Comparison of ENCODE assay signal across 8 mouse cellular contexts in the genomic region with DNA sequence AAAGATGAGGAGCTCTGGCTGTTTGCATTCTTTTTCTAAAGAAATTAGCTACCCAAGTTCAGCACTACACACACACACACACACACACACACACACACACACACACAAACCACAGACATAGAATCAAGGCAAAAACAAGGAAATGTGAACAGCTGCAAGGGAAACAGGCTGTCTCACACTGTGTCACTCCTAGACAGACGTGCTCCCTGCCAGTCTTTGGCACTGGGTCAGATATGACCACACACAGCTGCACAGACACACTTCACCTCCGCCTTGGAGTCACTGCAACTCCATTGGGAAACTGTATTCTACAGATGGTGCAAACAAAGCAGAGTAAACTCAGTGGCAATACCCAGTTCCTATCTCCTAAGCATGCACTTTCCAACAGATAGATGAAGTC. TPM values are rescaled to one million over a fixed set of nuclear protein-coding genes. Genes with fewer than 3 reads are reported as not detected.
DNase-seq lines count a peak whose midpoint lies in the region; ATAC-seq and TF ChIP-seq lines count a peak whose summit lies in the region.
"Had no signal": no experiment of that assay in that cellular context is flagged by ENCODE, and none has a peak within 500 bp of the region (broad histone marks: within the 10 kb centered on the region; RNA-seq: fewer than 3 reads in every experiment).

No protein-coding gene starts in this region.

- no peak for ATAC-seq in intestine, embryonic 15.5 days

- no peak overlapping the region for H3K4me3 ChIP-seq in lung, adult 2 months (replicated peaks; ENCODE audit: extremely low read depth, low read depth, low read length)
- no peak overlapping the region for H3K4me3 ChIP-seq in intestine, embryonic 15.5 days (replicated peaks)
- H3K4me3 ChIP-seq: neural tube, embryonic 13.5 days had no signal

- H3K9me3 ChIP-seq in intestine, embryonic 15.5 days = no peaks in the 10 kb centered on the region
- H3K9me3 ChIP-seq: neural tube, embryonic 13.5 days had no signal

- DNase-seq in lung, adult 18-20 months = peak; percentile 26 to 48
- DNase-seq in lung, adult 2 months = no peak
- DNase-seq in adrenal gland, postnatal 14 days = peak; percentile 41
- peak; percentile 42 to 50 for DNase-seq in heart, adult 9 months (ENCODE audit: low spot score in 2 of 2)
- DNase-seq in naive thymus-derived CD4-positive, alpha-beta T cell, adult 2 months (ENCODE audit: low read depth) = peak; percentile 51
- no peak for DNase-seq in c-Kit-positive CD71-positive TER-119-positive erythroid progenitor cells, embryonic 14.5 days (ENCODE audit: low spot score)

- H3K36me3 ChIP-seq in intestine, embryonic 15.5 days = no peaks in the 10 kb centered on the region

- 26% methylated on average over 2 of the region's 2 CpGs for WGBS in lung, adult 2 months
- WGBS in intestine, embryonic 15.5 days = 63% methylated on average over 2 of the region's 2 CpGs

- no peak for TF ChIP-seq POLR2A in lung, adult 2 months (IDR thresholded peaks at IDR 0.05; ENCODE audit: borderline replicate concordance, extremely low read depth, low read depth, low read length)

- peaks cover 4% of the 10 kb centered on the region; the same call in 1 of the 2 replicates for H3K4me1 ChIP-seq in lung, adult 2 months (ENCODE audit: control insufficient read depth, insufficient read depth, low read length)
- H3K4me1 ChIP-seq in intestine, embryonic 15.5 days (replicated peaks) = no peaks in the 10 kb centered on the region
- H3K4me1 ChIP-seq: neural tube, embryonic 13.5 days had no signal

- no peaks in the 10 kb centered on the region for H3K27me3 ChIP-seq in intestine, embryonic 15.5 days (replicated peaks)
- H3K27me3 ChIP-seq: neural tube, embryonic 13.5 days had no signal

- no peak overlapping the region for H3K9ac ChIP-seq in intestine, embryonic 15.5 days
- H3K9ac ChIP-seq: neural tube, embryonic 13.5 days had no signal

- TF ChIP-seq CTCF in lung, adult 2 months (IDR thresholded peaks at IDR 0.05; ENCODE audit: insufficient read depth, low read length) = no peak

- no peak overlapping the region for H3K4me2 ChIP-seq in intestine, embryonic 15.5 days (replicated peaks)
- H3K4me2 ChIP-seq: neural tube, embryonic 13.5 days had no signal

- no peak overlapping the region for H3K27ac ChIP-seq in intestine, embryonic 15.5 days
- H3K27ac ChIP-seq: neural tube, embryonic 13.5 days had no signal

RNA-seq across cellular contexts. Expression of gene Gpr34, which starts 55.3 kb away (rescaled TPM):
- polyA plus RNA-seq in lung, adult 2 months (2012; rRNA removed) = 0.16 and 0.47 TPM in 2 replicates
- 0.74 and 1.9 TPM in 2 replicates for total RNA-seq in adrenal gland, postnatal 14 days (2021)
- polyA plus RNA-seq in intestine, embryonic 15.5 days (2015; fragmentation: Nextera tagmentation; extraction: Ambion mirVana) = 1.9 TPM in 2 replicates

Comparison
In these comparisons a context has a peak if more than half of its experiments do, and no peak if none do; other contexts are left out.
1. DNase-seq: peak in lung, adult 18-20 months (2 of 2), adrenal gland, postnatal 14 days (single experiment), heart, adult 9 months (2 of 2) and naive thymus-derived CD4-positive, alpha-beta T cell, adult 2 months (single experiment); none in lung, adult 2 months (single experiment) and c-Kit-positive CD71-positive TER-119-positive erythroid progenitor cells, embryonic 14.5 days (single experiment).